Mouse (Mus musculus): ENCODE measurements around the gene Gm13288. TPM values are rescaled to one million over a fixed set of nuclear protein-coding genes. Genes with fewer than 3 reads are reported as not detected.

The Gm13288 gene
- total RNA-seq (2023): not detected

DNA sequence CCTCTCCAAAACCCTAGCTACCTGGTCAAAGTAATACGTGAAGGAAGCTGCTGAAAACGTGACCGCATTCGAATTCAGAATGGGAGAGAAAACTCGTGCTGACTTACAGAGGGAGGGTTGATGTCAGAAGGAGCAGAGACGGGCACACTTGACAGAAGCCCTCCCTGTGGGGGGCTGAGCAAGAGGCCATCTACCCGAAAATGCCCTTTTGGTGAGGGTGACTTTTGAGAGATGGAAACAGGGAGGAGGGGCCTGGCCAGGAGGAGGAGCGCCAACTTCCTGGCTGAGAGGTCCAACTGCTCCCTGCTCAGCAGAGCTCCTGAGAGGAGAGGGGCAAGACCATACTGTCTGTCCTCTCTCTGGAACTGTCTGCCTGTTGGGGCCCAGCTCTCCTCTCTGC is at the start of gene Gm13288:
Gene Gm13288 (plus strand): TSS at position 301 of the 400 bp plus-strand sequence.

GRCm38 (mm10) chr4:88759610-88760268 is 45.6 kb upstream of the Gm13288 start, which contains the start of gene Gm13283:
TSS of gene Gm13283 (plus strand) at chr4:88760119.

DNA sequence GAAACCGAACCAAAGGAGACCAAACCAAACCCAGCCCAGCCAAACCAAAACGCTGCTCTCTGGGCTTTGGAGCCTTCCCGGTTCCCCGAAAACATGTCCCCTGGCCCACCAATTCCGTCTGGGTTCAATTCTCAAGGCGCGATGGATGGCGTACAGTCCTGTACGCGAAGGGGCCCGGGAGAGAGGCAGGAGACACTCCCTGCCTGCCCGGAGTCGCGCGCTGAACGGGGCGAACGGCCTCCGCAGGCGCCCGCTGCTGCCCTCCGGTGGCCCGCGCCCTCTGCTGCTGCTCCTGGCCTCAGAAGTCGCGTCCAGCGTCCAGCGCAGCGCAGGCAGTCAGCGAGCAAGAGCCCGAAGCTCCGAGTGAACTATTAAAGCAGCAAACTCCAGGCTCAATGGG is 31.8 kb upstream of the Gm13288 start, which contains the start of gene Gm13290:
Gene Gm13290 (plus strand): TSS at position 301 of the 400 bp plus-strand sequence.

GRCm38 (mm10) chr4:88776622-88777021 is 28.7 kb upstream of the Gm13288 start, which contains the start of gene Gm13289:
TSS of gene Gm13289 (plus strand) at chr4:88776922.

GRCm38 (mm10) chr4:88779550-88779949 is 25.8 kb upstream of the Gm13288 start, which contains the start of gene Gm13272:
TSS of gene Gm13272 (plus strand) at chr4:88779850.

GRCm38 (mm10) chr4:88781831-88782230 is 23.5 kb upstream of the Gm13288 start, which contains the start of gene Ifnz:
TSS of gene Ifnz (plus strand) at chr4:88782131.

GRCm38 (mm10) chr4:88785409-88785808 is 19.9 kb upstream of the Gm13288 start, which contains the start of gene Gm13276:
TSS of gene Gm13276 (plus strand) at chr4:88785709.

DNA sequence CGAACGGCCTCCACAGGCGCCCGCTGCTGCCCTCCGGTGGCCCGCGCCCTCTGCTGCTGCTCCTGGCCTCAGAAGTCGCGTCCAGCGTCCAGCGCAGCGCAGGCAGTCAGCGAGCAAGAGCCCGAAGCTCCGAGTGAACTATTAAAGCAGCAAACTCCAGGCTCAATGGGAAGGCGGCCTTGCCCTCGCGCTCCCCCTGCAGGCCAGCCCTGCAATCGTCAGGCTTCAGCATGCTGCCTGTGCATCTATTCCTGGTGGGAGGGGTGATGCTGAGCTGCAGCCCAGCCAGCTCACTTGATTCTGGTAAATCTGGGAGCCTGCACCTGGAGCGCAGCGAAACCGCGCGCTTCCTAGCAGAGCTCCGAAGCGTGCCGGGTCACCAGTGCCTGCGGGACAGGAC is 16.9 kb upstream of the Gm13288 start, which contains the start of gene Gm13277:
Gene Gm13277 (plus strand): TSS at position 231 of the 400 bp plus-strand sequence.

GRCm38 (mm10) chr4:88791250-88791649 is 14.1 kb upstream of the Gm13288 start, which contains the start of gene Gm13278:
TSS of gene Gm13278 (plus strand) at chr4:88791550.

DNA sequence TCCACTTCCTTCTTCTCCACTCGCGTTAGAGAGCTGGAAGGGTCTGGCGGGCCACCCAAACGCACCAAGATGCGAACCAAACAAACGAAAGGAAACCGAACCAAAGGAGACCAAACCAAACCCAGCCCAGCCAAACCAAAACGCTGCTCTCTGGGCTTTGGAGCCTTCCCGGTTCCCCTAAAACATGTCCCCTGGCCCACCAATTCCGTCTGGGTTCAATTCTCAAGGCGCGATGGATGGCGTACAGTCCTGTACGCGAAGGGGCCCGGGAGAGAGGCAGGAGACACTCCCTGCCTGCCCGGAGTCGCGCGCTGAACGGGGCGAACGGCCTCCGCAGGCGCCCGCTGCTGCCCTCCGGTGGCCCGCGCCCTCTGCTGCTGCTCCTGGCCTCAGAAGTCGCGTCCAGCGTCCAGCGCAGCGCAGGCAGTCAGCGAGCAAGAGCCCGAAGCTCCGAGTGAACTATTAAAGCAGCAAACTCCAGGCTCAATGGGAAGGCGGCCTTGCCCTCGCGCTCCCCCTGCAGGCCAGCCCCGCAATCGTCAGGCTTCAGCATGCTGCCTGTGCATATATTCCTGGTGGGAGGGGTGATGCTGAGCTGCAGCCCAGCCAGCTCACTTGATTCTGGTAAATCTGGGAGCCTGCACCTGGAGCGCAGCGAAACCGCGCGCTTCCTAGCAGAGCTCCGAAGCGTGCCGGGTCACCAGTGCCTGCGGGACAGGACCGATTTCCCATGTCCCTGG is 11.2 kb upstream of the Gm13288 start, which contains the start of gene Gm13275:
Gene Gm13275 (plus strand): TSS at position 552 of the 740 bp plus-strand sequence.

DNA sequence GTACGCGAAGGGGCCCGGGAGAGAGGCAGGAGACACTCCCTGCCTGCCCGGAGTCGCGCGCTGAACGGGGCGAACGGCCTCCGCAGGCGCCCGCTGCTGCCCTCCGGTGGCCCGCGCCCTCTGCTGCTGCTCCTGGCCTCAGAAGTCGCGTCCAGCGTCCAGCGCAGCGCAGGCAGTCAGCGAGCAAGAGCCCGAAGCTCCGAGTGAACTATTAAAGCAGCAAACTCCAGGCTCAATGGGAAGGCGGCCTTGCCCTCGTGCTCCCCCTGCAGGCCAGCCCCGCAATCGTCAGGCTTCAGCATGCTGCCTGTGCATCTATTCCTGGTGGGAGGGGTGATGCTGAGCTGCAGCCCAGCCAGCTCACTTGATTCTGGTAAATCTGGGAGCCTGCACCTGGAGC is 8.2 kb upstream of the Gm13288 start, which contains the start of gene Gm13279:
Gene Gm13279 (plus strand): TSS at position 301 of the 400 bp plus-strand sequence.

GRCm38 (mm10) chr4:88799365-88799764 is 6.0 kb upstream of the Gm13288 start, which contains the start of gene Gm13285:
TSS of gene Gm13285 (plus strand) at chr4:88799665.

GRCm38 (mm10) chr4:88802954-88803353 is 2.4 kb upstream of the Gm13288 start, which contains the start of gene Gm13287:
TSS of gene Gm13287 (plus strand) at chr4:88803254.

DNA sequence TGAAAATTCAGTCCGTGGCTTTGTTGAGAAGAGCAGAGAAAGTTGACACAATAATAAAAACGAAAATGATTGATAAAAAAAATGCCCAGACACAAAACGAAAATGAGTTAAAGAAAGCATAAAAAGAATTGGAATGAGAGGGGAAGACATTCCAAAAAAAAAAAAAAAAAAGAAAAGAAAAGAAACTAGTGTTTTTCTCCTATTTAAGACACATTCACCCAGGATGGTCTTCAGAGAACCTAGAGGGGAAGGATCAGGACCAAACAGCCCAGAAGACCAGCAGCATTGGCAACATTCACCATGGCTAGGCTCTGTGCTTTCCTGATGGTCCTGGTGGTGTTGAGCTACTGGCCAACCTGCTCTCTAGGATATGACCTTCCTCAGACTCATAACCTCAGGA is 10.6 kb downstream of the Gm13288 start, which contains the start of gene Ifna7:
Gene Ifna7 (plus strand): TSS at position 301 of the 400 bp plus-strand sequence.

GRCm38 (mm10) chr4:88819659-88820058 is 14.3 kb downstream of the Gm13288 start, which contains the start of gene Ifna11:
TSS of gene Ifna11 (plus strand) at chr4:88819959.

DNA sequence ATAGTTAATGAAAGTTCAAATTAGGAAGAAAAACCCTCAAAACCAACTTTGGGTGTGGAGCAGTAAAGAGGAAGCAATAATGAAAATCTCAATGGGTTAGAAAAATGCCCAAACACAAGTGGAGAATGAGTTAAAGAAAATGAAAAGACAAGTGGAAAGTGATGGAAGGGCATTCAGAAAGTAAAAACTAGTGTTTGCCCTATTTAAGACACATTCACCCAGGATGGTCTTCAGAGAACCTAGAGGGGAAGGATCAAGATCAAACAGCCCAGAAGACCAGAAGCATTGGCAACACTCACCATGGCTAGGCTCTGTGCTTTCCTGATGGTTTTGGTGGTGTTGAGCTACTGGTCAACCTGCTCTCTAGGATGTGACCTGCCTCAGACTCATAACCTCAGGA is 21.8 kb downstream of the Gm13288 start, which contains the start of gene Ifna6:
Gene Ifna6 (plus strand): TSS at position 301 of the 400 bp plus-strand sequence.

DNA sequence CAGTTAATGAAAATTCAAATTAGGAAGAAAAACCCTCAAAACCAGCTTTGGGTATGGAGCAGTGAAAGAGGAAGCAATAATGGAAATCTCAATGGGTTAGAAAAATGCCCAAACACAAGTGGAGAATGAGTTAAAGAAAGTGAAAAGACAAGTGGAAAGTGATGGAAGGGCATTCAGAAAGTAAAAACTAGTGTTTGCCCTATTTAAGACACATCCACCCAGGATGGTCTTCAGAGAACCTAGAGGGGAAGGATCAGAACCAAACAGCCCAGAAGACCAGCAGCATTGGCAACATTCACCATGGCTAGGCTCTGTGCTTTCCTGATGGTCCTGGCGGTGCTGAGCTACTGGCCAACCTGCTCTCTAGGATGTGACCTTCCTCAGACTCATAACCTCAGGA is 29.9 kb downstream of the Gm13288 start, which contains the start of gene Ifna5:
Gene Ifna5 (plus strand): TSS at position 301 of the 400 bp plus-strand sequence.

GRCm38 (mm10) chr4:88841438-88841911 is 36.1 kb downstream of the Gm13288 start, which contains the start of gene Ifna4:
TSS of gene Ifna4 (plus strand) at chr4:88841861.

DNA sequence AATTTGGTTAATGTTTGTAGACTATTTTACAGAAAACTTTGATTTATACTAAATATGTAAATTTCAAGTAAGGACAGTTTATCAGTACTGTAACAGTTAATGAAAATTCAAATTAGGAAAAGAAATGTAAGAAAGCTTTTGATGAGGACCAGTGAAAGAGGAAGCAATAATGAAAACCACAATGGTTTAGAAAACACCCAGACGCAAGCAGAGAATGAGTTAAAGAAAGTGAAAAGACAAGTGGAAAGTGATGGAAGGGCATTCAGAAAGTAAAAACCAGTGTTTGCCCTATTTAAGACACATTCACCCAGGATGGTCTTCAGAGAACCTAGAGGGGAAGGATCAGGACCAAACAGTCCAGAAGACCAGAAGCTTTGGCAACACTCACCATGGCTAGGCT is 44.4 kb downstream of the Gm13288 start, which contains the start of gene Ifna1:
Gene Ifna1 (plus strand): TSS at position 390 of the 400 bp plus-strand sequence.

All from B cell, adult 67 days (primary cell).